Mouse (Mus musculus): ENCODE results near the gene Nrk. TPM values are rescaled to one million over a fixed set of nuclear protein-coding genes. Genes with fewer than 3 reads are reported as not detected.

The Nrk gene
- not detected for total RNA-seq (2023)

GRCm38 (mm10) chrX:138914041-138914776, at the start of gene Nrk:
TSS of gene Nrk (plus strand) at chrX:138914430.

Other genes starting within 250 kb of the Nrk start
- not detected for gene Serpina7, start 170.8 kb downstream of the Nrk start, total RNA-seq (2023)
- not detected for gene 4930513O06Rik, start 171.8 kb downstream of the Nrk start, total RNA-seq (2023)

All from CD8-positive naive resting alpha-beta T cell, adult 57 days (primary cell).